ENCODE assay signal across 8 mouse cellular contexts in the genomic region with DNA sequence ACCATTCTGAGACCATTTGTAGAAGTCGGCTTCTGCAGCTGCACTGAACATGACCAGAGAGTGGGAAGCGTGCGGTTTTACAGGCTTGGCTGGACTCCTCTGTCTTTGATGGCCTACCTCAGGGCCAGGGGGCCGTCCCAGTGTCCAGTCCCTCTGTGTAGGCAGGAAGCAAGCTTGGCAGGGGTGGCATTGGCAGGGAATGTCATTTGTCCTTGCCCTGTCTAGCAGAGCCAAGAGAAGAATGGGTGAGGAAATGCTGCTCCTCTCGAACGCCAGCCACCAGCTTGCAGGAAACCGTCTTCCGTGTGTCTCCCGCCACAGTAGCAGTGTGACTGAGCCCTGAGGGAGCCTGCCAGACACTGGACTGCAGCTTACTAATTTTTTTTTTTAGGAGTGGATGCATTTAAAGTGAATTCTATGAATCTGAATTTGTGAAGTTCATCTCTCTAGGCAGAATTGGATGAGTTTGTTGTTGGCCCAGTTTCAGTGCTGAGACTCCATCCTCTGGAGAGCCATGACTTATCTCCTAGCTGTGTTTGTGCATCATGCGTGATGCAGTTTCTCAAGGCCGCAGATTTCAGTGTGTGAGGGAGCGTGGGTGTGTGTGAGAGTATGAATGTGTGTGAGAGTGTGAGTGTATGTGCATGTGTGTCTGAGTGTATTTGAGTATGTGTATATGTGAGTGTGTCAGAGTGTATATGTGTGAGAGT. TPM values are rescaled to one million over a fixed set of nuclear protein-coding genes. Genes with fewer than 3 reads are reported as not detected.
DNase-seq lines count a peak whose midpoint lies in the region; ATAC-seq and TF ChIP-seq lines count a peak whose summit lies in the region.

No protein-coding gene starts in this region.

- H3K4me1 ChIP-seq in lung, embryonic 14.5 days (ENCODE audit: insufficient read depth) = no peaks in the 10 kb centered on the region
- no peaks in the 10 kb centered on the region for H3K4me1 ChIP-seq in forebrain, embryonic 12.5 days
- H3K4me1 ChIP-seq in forebrain, embryonic 15.5 days = no peaks in the 10 kb centered on the region

- WGBS in lung, embryonic 14.5 days = 66% methylated on average over 12 of the region's 12 CpGs
- WGBS in forebrain, embryonic 12.5 days = 88% methylated on average over 12 of the region's 12 CpGs
- 78% methylated on average over 12 of the region's 12 CpGs for WGBS in forebrain, embryonic 15.5 days

- peak; percentile 63; the same call in 1 of the 2 replicates for ATAC-seq in lung, embryonic 14.5 days (ENCODE audit: insufficient read depth)
- no peak for ATAC-seq in forebrain, embryonic 12.5 days (ENCODE audit: low FRiP score)
- ATAC-seq in forebrain, embryonic 15.5 days (replicated peaks) = no peak

- no peaks in the 10 kb centered on the region for H3K36me3 ChIP-seq in lung, embryonic 14.5 days (ENCODE audit: insufficient read depth)
- peaks cover 4% of the 10 kb centered on the region; the same call in 1 of the 2 replicates for H3K36me3 ChIP-seq in forebrain, embryonic 12.5 days (replicated peaks)
- H3K36me3 ChIP-seq in forebrain, embryonic 15.5 days = peaks cover 8% of the 10 kb centered on the region; the same call in 1 of the 2 replicates

- no peak overlapping the region for H3K9ac ChIP-seq in lung, embryonic 14.5 days
- H3K9ac ChIP-seq in forebrain, embryonic 12.5 days = no peak overlapping the region
- no peak overlapping the region for H3K9ac ChIP-seq in forebrain, embryonic 15.5 days (replicated peaks)

- no peak overlapping the region for H3K4me2 ChIP-seq in lung, embryonic 14.5 days
- H3K4me2 ChIP-seq in forebrain, embryonic 12.5 days = no peak overlapping the region
- no peak overlapping the region for H3K4me2 ChIP-seq in forebrain, embryonic 15.5 days (replicated peaks)

- peak overlapping the region; percentile 32 for H3K27ac ChIP-seq in layer of hippocampus, adult 2 months
- H3K27ac ChIP-seq in lung, embryonic 14.5 days (ENCODE audit: low read depth) = peak overlapping the region; percentile 46; the same call in 1 of the 2 replicates
- no peak overlapping the region for H3K27ac ChIP-seq in forebrain, embryonic 12.5 days
- H3K27ac ChIP-seq in forebrain, embryonic 15.5 days (replicated peaks) = no peak overlapping the region

- no peaks in the 10 kb centered on the region for H3K27me3 ChIP-seq in lung, embryonic 14.5 days (ENCODE audit: insufficient read depth, low read length)
- no peaks in the 10 kb centered on the region for H3K27me3 ChIP-seq in forebrain, embryonic 12.5 days
- H3K27me3 ChIP-seq in forebrain, embryonic 15.5 days = no peaks in the 10 kb centered on the region

- no peaks in the 10 kb centered on the region for H3K9me3 ChIP-seq in lung, embryonic 14.5 days (ENCODE audit: low read depth, low read length)
- H3K9me3 ChIP-seq in forebrain, embryonic 12.5 days = no peaks in the 10 kb centered on the region
- H3K9me3 ChIP-seq in forebrain, embryonic 15.5 days = peaks cover 4% of the 10 kb centered on the region; the same call in 1 of the 2 replicates

- DNase-seq in layer of hippocampus, adult 2 months (ENCODE audit: low spot score in 2 of 2) = no peak
- DNase-seq in layer of hippocampus, adult 9-11 months = no peak
- peak; percentile 89 to 94 for DNase-seq in adrenal gland, postnatal 36 days
- DNase-seq in cerebellum, postnatal 36 days = peak; percentile 61 to 66
- DNase-seq in lung, embryonic 14.5 days = peak; percentile 43
- no peak for DNase-seq in right cerebral cortex, postnatal 36 days (ENCODE audit: low spot score in 2 of 2)

- no peak for TF ChIP-seq CTCF in layer of hippocampus, adult 2 months (conservative IDR thresholded peaks at IDR 0.05)
- no peak for TF ChIP-seq CTCF in lung, embryonic 14.5 days (IDR thresholded peaks at IDR 0.05; ENCODE audit: low read depth)

- H3K4me3 ChIP-seq in layer of hippocampus, adult 2 months = no peak overlapping the region
- no peak overlapping the region for H3K4me3 ChIP-seq in lung, embryonic 14.5 days (ENCODE audit: low read depth, low read length)
- H3K4me3 ChIP-seq in forebrain, embryonic 12.5 days (replicated peaks) = no peak overlapping the region
- H3K4me3 ChIP-seq in forebrain, embryonic 15.5 days = no peak overlapping the region

RNA-seq across cellular contexts. Expression of a gene that starts 12.8 kb away (rescaled TPM):
- 10 to 100 TPM; 61.6 TPM for total RNA-seq in layer of hippocampus, adult 2 months (2021)
- 100 to 1,000 TPM in 1 of 2 experiments, 10 to 100 TPM in 1; 94.1 to 127 TPM for total RNA-seq in adrenal gland, postnatal 36 days (2021)
- polyA plus RNA-seq in lung, embryonic 14.5 days (2014; fragmentation: Nextera tagmentation; extraction: Ambion mirVana) = 10.4 and 11.3 TPM in 2 replicates
- polyA plus RNA-seq in forebrain, embryonic 12.5 days (2016; fragmentation: Nextera tagmentation; extraction: Ambion mirVana) = 11.9 and 13.5 TPM in 2 replicates
- polyA plus RNA-seq in forebrain, embryonic 15.5 days (2015; fragmentation: Nextera tagmentation; extraction: Ambion mirVana) = 15.5 and 16.0 TPM in 2 replicates

Comparison
In these comparisons a context has a peak if more than half of its experiments do, and no peak if none do; other contexts are left out.
1. DNase-seq: peak in adrenal gland, postnatal 36 days (2 of 2), cerebellum, postnatal 36 days (2 of 2) and lung, embryonic 14.5 days (single experiment); none in layer of hippocampus, adult 2 months (0 of 2), layer of hippocampus, adult 9-11 months (single experiment) and right cerebral cortex, postnatal 36 days (0 of 2).
2. H3K27ac ChIP-seq: peak in layer of hippocampus, adult 2 months (single experiment) and lung, embryonic 14.5 days (single experiment); none in forebrain, embryonic 12.5 days (single experiment) and forebrain, embryonic 15.5 days (single experiment).